Mouse (Mus musculus): Measurements from ENCODE around the gene Pef1.

DNA sequence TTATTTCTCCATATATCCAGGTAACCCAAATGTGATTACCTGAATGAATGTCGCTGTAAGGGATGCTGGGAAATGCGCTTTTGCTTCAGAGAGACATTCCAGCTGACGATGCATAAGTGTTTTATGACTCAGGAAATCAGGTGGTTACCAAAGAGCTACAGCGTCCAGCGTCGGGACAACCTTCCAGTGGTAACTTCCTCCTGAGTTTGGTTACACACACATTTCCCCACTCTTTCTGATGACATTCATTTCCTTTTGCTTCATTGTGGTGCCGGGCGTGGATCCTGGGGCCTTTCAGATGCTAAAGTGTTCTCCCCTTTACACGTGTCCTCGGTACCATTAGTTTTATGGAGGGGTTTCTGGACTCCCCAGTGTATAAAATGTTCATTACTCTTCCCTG is 46.0 kb downstream of the Pef1 start:
- no peak for TF ChIP-seq POLR2A (IDR thresholded peaks at IDR 0.05; ENCODE audit: insufficient read depth, low read depth, low read length)
- TF ChIP-seq CTCF (IDR thresholded peaks at IDR 0.05): no peak
